ENCODE assay signal across 14 mouse cellular contexts in the genomic region with DNA sequence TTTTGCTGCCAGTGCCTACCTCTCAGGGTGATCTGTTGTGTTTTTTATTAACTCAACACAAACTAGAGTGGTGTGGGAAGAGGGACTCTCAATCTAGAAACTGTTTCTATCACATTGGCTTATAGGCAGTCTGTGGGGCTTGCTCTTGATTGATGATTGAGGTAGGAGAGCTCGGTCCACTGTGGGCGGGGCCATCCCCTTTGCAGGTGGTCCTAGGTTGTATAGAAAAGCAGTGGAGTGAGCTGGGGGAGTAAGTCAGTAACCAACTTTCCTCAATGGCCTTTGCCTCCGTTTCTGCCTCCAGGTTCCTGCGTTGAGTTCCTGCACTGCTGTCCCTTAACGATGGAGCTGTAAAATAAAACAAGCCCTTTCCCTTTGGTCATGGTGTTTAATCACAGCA. TPM values are rescaled to one million over a fixed set of nuclear protein-coding genes. Genes with fewer than 3 reads are reported as not detected.
A peak's percentile ranks its signal among the peaks of the same experiment; 100 is the strongest.
DNase-seq lines count a peak whose midpoint lies in the region; ATAC-seq and TF ChIP-seq lines count a peak whose summit lies in the region.
"Had no signal": no experiment of that assay in that cellular context is flagged by ENCODE, and none has a peak within 500 bp of the region (broad histone marks: within the 10 kb centered on the region; RNA-seq: fewer than 3 reads in every experiment).

No protein-coding gene starts in this region.

- no peak for ATAC-seq in intestine, embryonic 14.5 days (replicated peaks; ENCODE audit: low FRiP score, low TSS enrichment, low read depth)
- no peak for ATAC-seq in intestine, postnatal 0 days
- ATAC-seq: activated CD4-positive, CD25-positive, alpha-beta regulatory T cell, adult 4 months; forebrain, embryonic 13.5 days; forebrain, embryonic 15.5 days had no signal

- no peak for TF ChIP-seq CTCF in intestine, postnatal 0 days (IDR thresholded peaks at IDR 0.05; ENCODE audit: low read depth)
- no peak for TF ChIP-seq CTCF in left cerebral cortex, adult 2 months (IDR thresholded peaks at IDR 0.05)

- intact Hi-C loops in heart, postnatal 25 days (cut with DNase I) = loop anchor here (1.0 to 5.0 kb wide), 3 partner anchors 36 to 146 kb away; partner anchors contain the start of gene Otud7b
- intact Hi-C loops in left cerebral cortex, adult 2 months (cut with DNase I) = loop anchor here (1.0 to 5.0 kb wide), 3 partner anchors 82 to 196 kb away; partner anchors contain the start of genes Bola1 and Hist2h2ab
- intact Hi-C loops in left cerebral cortex, postnatal 4 days (cut with DNase I) = loop anchor here (5.0 to 10.0 kb wide), 2 partner anchors 81 to 198 kb away; partner anchors contain the start of genes Hist2h2bb, Hist2h3b and Hist2h4

- no peak overlapping the region for H3K9ac ChIP-seq in intestine, embryonic 14.5 days (ENCODE audit: low read length)
- no peak overlapping the region for H3K9ac ChIP-seq in intestine, postnatal 0 days (ENCODE audit: low read depth, low read length)
- H3K9ac ChIP-seq: embryonic facial prominence, embryonic 12.5 days; forebrain, embryonic 13.5 days; forebrain, embryonic 15.5 days had no signal

- no peaks in the 10 kb centered on the region for H3K4me1 ChIP-seq in intestine, embryonic 14.5 days (replicated peaks; ENCODE audit: control insufficient read depth, insufficient read depth, low read length)
- no peaks in the 10 kb centered on the region for H3K4me1 ChIP-seq in intestine, postnatal 0 days (replicated peaks; ENCODE audit: control insufficient read depth, insufficient read depth, low read length)
- H3K4me1 ChIP-seq: embryonic facial prominence, embryonic 12.5 days; forebrain, embryonic 13.5 days; forebrain, embryonic 15.5 days had no signal

- no peak overlapping the region for H3K27ac ChIP-seq in intestine, embryonic 14.5 days (ENCODE audit: low read depth)
- H3K27ac ChIP-seq in intestine, postnatal 0 days (ENCODE audit: low read depth, low read length) = no peak overlapping the region
- H3K27ac ChIP-seq in left cerebral cortex, adult 2 months = peak overlapping the region; percentile 40; the same call in 1 of the 2 replicates
- H3K27ac ChIP-seq: embryonic facial prominence, embryonic 10.5 days; embryonic facial prominence, embryonic 12.5 days; forebrain, embryonic 13.5 days; forebrain, embryonic 15.5 days had no signal

- peak; percentile 81 for DNase-seq in heart, adult 11 months
- DNase-seq in heart, postnatal 25 days (ENCODE audit: low spot score) = no peak
- peak; percentile 38 for DNase-seq in intestine, embryonic 14.5 days (ENCODE audit: low spot score)
- DNase-seq in left cerebral cortex, adult 2 months (ENCODE audit: extremely low spot score in 1 of 2, low spot score in 2 of 2) = no peak
- DNase-seq in left cerebral cortex, postnatal 4 days = no peak

- no peaks in the 10 kb centered on the region for H3K9me3 ChIP-seq in intestine, embryonic 14.5 days (ENCODE audit: control insufficient read depth, low read length)
- H3K9me3 ChIP-seq in intestine, postnatal 0 days (ENCODE audit: control insufficient read depth) = no peaks in the 10 kb centered on the region
- H3K9me3 ChIP-seq: embryonic facial prominence, embryonic 10.5 days; embryonic facial prominence, embryonic 12.5 days; forebrain, embryonic 13.5 days; forebrain, embryonic 15.5 days; G1E had no signal

- no peak overlapping the region for H3K4me2 ChIP-seq in intestine, embryonic 14.5 days (ENCODE audit: low read length)
- H3K4me2 ChIP-seq in intestine, postnatal 0 days (replicated peaks; ENCODE audit: low read depth) = no peak overlapping the region
- H3K4me2 ChIP-seq: forebrain, embryonic 13.5 days had no signal

- 73% methylated on average over 5 of the region's 5 CpGs for WGBS in intestine, embryonic 14.5 days
- WGBS in intestine, postnatal 0 days = 70% methylated on average over 5 of the region's 5 CpGs

- H3K4me3 ChIP-seq in intestine, embryonic 14.5 days (ENCODE audit: low read depth, low read length) = no peak overlapping the region
- no peak overlapping the region for H3K4me3 ChIP-seq in intestine, postnatal 0 days (ENCODE audit: low read depth, low read length)
- no peak overlapping the region for H3K4me3 ChIP-seq in left cerebral cortex, adult 2 months
- H3K4me3 ChIP-seq: forebrain, embryonic 13.5 days; forebrain, embryonic 15.5 days had no signal

- no peaks in the 10 kb centered on the region for H3K27me3 ChIP-seq in intestine, embryonic 14.5 days (replicated peaks; ENCODE audit: control insufficient read depth, insufficient read depth, low read length)
- H3K27me3 ChIP-seq in intestine, postnatal 0 days (replicated peaks; ENCODE audit: control insufficient read depth, insufficient read depth, low read length) = no peaks in the 10 kb centered on the region
- H3K27me3 ChIP-seq: CH12.LX; embryonic facial prominence, embryonic 12.5 days; forebrain, embryonic 13.5 days; forebrain, embryonic 15.5 days; Patski had no signal

- H3K36me3 ChIP-seq in intestine, embryonic 14.5 days (ENCODE audit: control insufficient read depth, insufficient read depth, low read length) = no peaks in the 10 kb centered on the region
- no peaks in the 10 kb centered on the region for H3K36me3 ChIP-seq in intestine, postnatal 0 days (ENCODE audit: control insufficient read depth, insufficient read depth)
- H3K36me3 ChIP-seq: embryonic facial prominence, embryonic 10.5 days; embryonic facial prominence, embryonic 12.5 days; forebrain, embryonic 15.5 days; G1E had no signal

RNA-seq across cellular contexts. Expression of gene Vps45, which starts 8.5 kb away (rescaled TPM):
- total RNA-seq in heart, postnatal 25 days (2021) = 10 to 100 TPM; 20.5 to 26.0 TPM
- polyA plus RNA-seq in intestine, embryonic 14.5 days (2014; fragmentation: Nextera tagmentation; extraction: Ambion mirVana) = 20.6 and 25.8 TPM in 2 replicates
- polyA plus RNA-seq in intestine, postnatal 0 days (2015; fragmentation: Nextera tagmentation; extraction: Ambion mirVana) = 22.5 and 27.1 TPM in 2 replicates
- total RNA-seq in left cerebral cortex, adult 2 months (2021) = 10 to 100 TPM; 38.3 to 45.9 TPM
- 10 to 100 TPM; 53.6 to 54.1 TPM for total RNA-seq in left cerebral cortex, postnatal 4 days (2021)

RNA-seq across cellular contexts. Expression of gene Otud7b, which starts 37.6 kb away (rescaled TPM):
- total RNA-seq in heart, postnatal 25 days (2021) = 10 to 100 TPM; 52.2 to 54.5 TPM
- 14.0 and 14.8 TPM in 2 replicates for polyA plus RNA-seq in intestine, embryonic 14.5 days (2014; fragmentation: Nextera tagmentation; extraction: Ambion mirVana)
- polyA plus RNA-seq in intestine, postnatal 0 days (2015; fragmentation: Nextera tagmentation; extraction: Ambion mirVana) = 16.6 and 17.0 TPM in 2 replicates
- total RNA-seq in left cerebral cortex, adult 2 months (2021) = 10 to 100 TPM; 33.3 to 33.4 TPM
- total RNA-seq in left cerebral cortex, postnatal 4 days (2021) = 10 to 100 TPM; 17.6 to 17.9 TPM

Comparison
In these comparisons a context has a peak if more than half of its experiments do, and no peak if none do; other contexts are left out.
1. DNase-seq: peak in heart, adult 11 months (single experiment) and intestine, embryonic 14.5 days (single experiment); none in heart, postnatal 25 days (single experiment), left cerebral cortex, adult 2 months (0 of 2) and left cerebral cortex, postnatal 4 days (single experiment).